Mouse (Mus musculus) stomach, embryonic 16.5 days (tissue): ENCODE measurements around the gene Ppm1h. TPM values are rescaled to one million over a fixed set of nuclear protein-coding genes. Genes with fewer than 3 reads are reported as not detected.

ENCODE experiments used
- ATAC-seq: fragments of 200-750 bp; cut with Nextera tagmentation; 2 replicates; pipeline ENCODE4 v1.8.0; 2017; ENCODE audit warnings: moderate number of reproducible peaks, moderate TSS enrichment; ENCODE audit not compliant: insufficient read depth, low FRiP score
- H3K27ac ChIP-seq: fragments of 300-500 bp; sonication (generic); 2 replicates; pipeline ENCODE4 v1.5.1; 2014; ENCODE audit warnings: low read length
- H3K27me3 ChIP-seq: fragments of 300-500 bp; sonication (generic); 2 replicates; pipeline ENCODE4 v1.6.1; 2014; ENCODE audit warnings: low read length, control low read depth, mixed read lengths; ENCODE audit not compliant: control insufficient read depth, insufficient read depth
- H3K36me3 ChIP-seq: fragments of 300-500 bp; sonication (generic); 2 replicates; pipeline ENCODE4 v1.6.1; 2014; ENCODE audit warnings: low read length; ENCODE audit not compliant: control insufficient read depth, insufficient read depth
- H3K4me1 ChIP-seq: fragments of 300-500 bp; sonication (generic); 2 replicates; pipeline ENCODE4 v1.6.1; 2014; ENCODE audit warnings: low read length, control low read depth, mixed read lengths; ENCODE audit not compliant: control insufficient read depth, insufficient read depth
- H3K4me2 ChIP-seq: fragments of 300-500 bp; sonication (generic); 2 replicates; pipeline ENCODE4 v1.6.1; 2014; ENCODE audit warnings: low read depth, low read length, mixed read lengths
- H3K4me3 ChIP-seq: fragments of 300-500 bp; sonication (generic); replicated peaks from 2 replicates; pipeline ENCODE4 v1.5.1; 2014; ENCODE audit warnings: mild to moderate bottlenecking, low read length
- H3K9ac ChIP-seq: fragments of 300-500 bp; sonication (generic); 2 replicates; pipeline ENCODE4 v1.6.1; 2014; ENCODE audit warnings: low read length
- H3K9me3 ChIP-seq: fragments of 300-500 bp; sonication (generic); replicated peaks from 2 replicates; pipeline ENCODE4 v1.6.1; 2016; ENCODE audit warnings: low read length, control low read depth; ENCODE audit not compliant: control insufficient read depth
- WGBS: fragments of 180-500 bp; shearing (Covaris S2); extraction: QIAGEN DNeasy Blood & Tissue Kit; methylation state at CpG from one replicate; pipeline ENCODE4 v1.1.7; 2014; 5-methylcytosine and 5-hydroxymethylcytosine counted together
- microRNA counts: library from miRNA; unstranded; fragments of <30 nt; microRNA quantifications from one replicate; lab custom pipeline; 2016
- microRNA-seq: library from miRNA; unstranded; fragments of <30 nt; microRNA quantifications from one replicate; pipeline ENCODE4, GENCODE M21; 2016
- polyA plus RNA-seq: library from polyadenylated mRNA; unstranded; fragments of >200 nt; fragmentation: Nextera tagmentation; extraction: Ambion mirVana; gene quantifications from 2 replicates; pipeline ENCODE4 v1.2.1, GENCODE M21; 2015

Gene Ppm1h
- polyA plus RNA-seq, 1 experiment from 2014 or later: 10.3 TPM

DNA sequence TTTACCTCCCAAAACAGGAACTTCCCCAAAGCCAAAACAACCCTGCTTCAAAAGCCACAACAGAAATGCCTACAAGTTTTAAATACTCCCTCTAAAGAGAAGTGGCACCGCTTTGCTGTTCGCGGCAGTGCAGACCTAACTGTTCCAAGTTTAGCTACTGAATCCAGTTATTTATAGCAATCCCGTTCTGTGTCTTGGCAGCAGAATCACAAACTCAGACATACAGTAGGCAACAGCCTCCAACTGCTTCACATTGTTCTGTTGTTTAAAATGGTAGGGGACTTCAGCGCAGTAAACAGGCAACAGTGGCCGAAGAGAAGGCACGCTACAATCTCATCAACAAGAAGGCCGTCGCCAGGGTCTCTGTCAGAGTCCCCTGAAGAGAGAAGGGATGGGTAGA, 312.5 kb downstream of the Ppm1h start:
- Histone ChIP-seq H3K27ac (peak overlapping the region; percentile 61; the same call in 1 of the 2 replicates), H3K4me3 (no peak overlapping the region), H3K9ac (no peak overlapping the region), H3K4me2 (no peak overlapping the region; the same call in 1 of the 2 replicates), H3K9me3 (no peaks in the 10 kb centered on the region), H3K27me3 (no peaks in the 10 kb centered on the region), H3K4me1 (peaks cover 16% of the 10 kb centered on the region), H3K36me3 (peaks cover 9% of the 10 kb centered on the region; the same call in 1 of the 2 replicates)
- 72% methylated on average over 9 of the region's 9 CpGs for WGBS
- no peak for ATAC-seq

DNA sequence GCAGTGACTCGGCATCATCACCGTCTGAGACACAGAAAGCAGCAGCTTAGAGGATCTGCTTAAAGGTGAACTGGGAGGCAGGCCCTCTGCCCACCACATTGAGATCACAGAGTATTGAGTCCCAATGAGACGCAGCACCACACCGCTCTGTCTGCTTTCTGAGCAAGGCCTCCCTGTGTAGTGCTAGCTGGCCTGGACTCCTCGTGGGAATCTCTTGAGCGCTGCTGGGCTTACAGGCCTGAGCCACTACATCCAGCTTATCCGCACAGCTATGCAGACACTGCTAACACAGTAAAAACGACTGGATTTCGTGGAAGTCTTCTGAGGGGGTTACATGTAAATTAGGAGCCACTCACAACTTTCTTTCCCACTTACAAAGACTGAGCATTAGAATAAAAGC, 313.1 kb downstream of the Ppm1h start:
- no peak overlapping the region for H3K4me3 ChIP-seq
- peak overlapping the region; percentile 61; the same call in 1 of the 2 replicates for H3K27ac ChIP-seq
- no peaks in the 10 kb centered on the region for H3K9me3 ChIP-seq
- no peak overlapping the region for H3K4me2 ChIP-seq
- peaks cover 15% of the 10 kb centered on the region for H3K4me1 ChIP-seq
- H3K27me3 ChIP-seq: no peaks in the 10 kb centered on the region
- peaks cover 9% of the 10 kb centered on the region; the same call in 1 of the 2 replicates for H3K36me3 ChIP-seq
- 87% methylated on average over 9 of the region's 9 CpGs for WGBS
- no peak overlapping the region for H3K9ac ChIP-seq
- no peak for ATAC-seq

DNA sequence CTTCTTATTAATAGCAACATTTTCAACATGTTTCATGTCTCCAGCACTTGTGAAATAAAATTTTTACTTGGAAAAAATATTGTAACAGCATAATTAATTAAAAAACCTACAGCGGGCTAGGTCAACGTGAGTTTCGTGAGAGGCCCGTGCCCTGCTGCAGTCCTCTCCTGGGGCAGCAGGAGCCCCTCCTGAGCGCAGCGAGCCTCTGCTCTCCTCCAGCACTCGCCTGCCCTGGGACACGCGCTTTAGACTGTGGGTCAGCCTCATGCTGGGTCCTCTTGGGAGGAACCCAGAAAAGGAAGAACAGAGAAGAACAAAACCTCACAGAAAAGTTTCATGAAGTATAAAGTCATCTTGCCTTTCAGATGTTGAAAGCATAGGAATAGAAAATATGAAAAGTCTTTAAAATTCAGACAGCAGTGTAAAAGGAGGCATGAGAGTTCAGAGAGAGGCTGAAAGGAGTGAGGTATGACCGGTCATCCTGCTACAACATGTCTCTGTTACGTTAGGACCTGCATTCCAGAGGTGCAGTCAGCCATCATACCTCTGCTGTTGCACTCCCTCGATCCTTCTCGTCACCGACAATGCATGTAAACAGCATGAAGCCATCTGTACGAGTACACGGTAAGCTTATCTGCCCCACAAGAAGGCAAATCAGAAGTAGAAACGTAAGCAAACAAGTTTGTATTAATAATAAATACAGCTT, 316.0 kb downstream of the Ppm1h start:
- Histone ChIP-seq H3K36me3 (peaks cover 19% of the 10 kb centered on the region), H3K27me3 (no peaks in the 10 kb centered on the region), H3K9me3 (no peaks in the 10 kb centered on the region), H3K4me2 (no peak overlapping the region), H3K4me3 (no peak overlapping the region), H3K4me1 (0 out of 2 replicates have a peak, but pooled peaks cover 3% of the 10 kb centered on the region), H3K27ac (no peak overlapping the region), H3K9ac (no peak overlapping the region)
- 81% methylated on average over 17 of the region's 17 CpGs for WGBS
- ATAC-seq: no peak

MicroRNAs within 50 kb of the gene (microRNA counts, 519-probe panel; counts per million panel counts)
- microRNA mmu-let-7i (lab: Ali Mortazavi, UCI): 4,644 counts per million, percentile 98 among the panel's probes with 10 or more counts

Small RNAs within 50 kb of the gene (microRNA-seq; reads per million reads assigned to microRNA genes)
- gene Mir6412: not detected
- not detected for gene Mir8104
- 66,064 reads per million, percentile 100 among the genes with 10 or more reads in this experiment for gene Mirlet7i

Other genes with a start within 250 kb of the Ppm1h start
- gene Avpr1a, start 230.3 kb upstream of the Ppm1h start, polyA plus RNA-seq: 12.9 and 13.4 TPM in 2 replicates